ENCODE assay signal across 11 mouse cellular contexts in the genomic region with DNA sequence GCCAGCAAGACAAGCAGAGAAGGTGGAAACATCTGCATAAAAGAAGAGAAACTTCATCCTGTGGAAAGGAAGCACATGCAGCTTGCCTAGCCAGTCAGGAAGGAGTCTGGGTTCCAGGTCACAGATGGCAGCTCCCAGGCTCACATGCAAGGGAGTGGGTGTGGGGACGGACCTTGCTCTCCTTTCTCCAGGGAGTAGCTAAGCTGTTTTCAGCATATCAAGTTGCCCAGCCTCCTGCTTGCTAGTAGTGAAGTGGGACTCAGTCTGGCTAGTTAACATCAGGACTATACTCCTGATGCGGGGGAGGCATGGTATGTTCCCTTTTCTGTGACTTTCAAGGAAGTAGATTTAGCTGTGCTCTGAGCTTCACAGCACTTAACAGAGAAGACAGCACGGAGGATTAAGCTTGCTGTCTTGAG.
A peak's percentile ranks its signal among the peaks of the same experiment; 100 is the strongest.
DNase-seq lines count a peak whose midpoint lies in the region; ATAC-seq and TF ChIP-seq lines count a peak whose summit lies in the region.
"Had no signal": no experiment of that assay in that cellular context is flagged by ENCODE, and none has a peak within 500 bp of the region (broad histone marks: within the 10 kb centered on the region; RNA-seq: fewer than 3 reads in every experiment).

No protein-coding gene starts in this region.

- peak; percentile 78; the same call in 1 of the 2 replicates for ATAC-seq in embryonic facial prominence, embryonic 14.5 days (ENCODE audit: low read depth)
- ATAC-seq in neutrophil, adult 5-6 weeks (ENCODE audit: extremely low read depth, insufficient number of reproducible peaks, low FRiP score, poor library complexity, severe bottlenecking), result 0 out of 2 replicates have a peak, but pooled peaks have one; percentile 36
- no peak for ATAC-seq in forebrain, embryonic 16.5 days
- ATAC-seq: forebrain, embryonic 15.5 days had no signal

- no peak overlapping the region for H3K9ac ChIP-seq in embryonic facial prominence, embryonic 14.5 days (ENCODE audit: low read depth, low read length)
- H3K9ac ChIP-seq in forebrain, embryonic 16.5 days (replicated peaks; ENCODE audit: low read depth, low read length), result no peak overlapping the region
- H3K9ac ChIP-seq: forebrain, embryonic 15.5 days; heart, embryonic 15.5 days had no signal

- no peaks in the 10 kb centered on the region for H3K4me1 ChIP-seq in embryonic facial prominence, embryonic 14.5 days (ENCODE audit: control insufficient read depth, insufficient read depth, low read length)
- H3K4me1 ChIP-seq in forebrain, embryonic 16.5 days (replicated peaks; ENCODE audit: control insufficient read depth, insufficient read depth, low read length), result no peaks in the 10 kb centered on the region
- no peaks in the 10 kb centered on the region for H3K4me1 ChIP-seq in cerebellum, adult 2 months (ENCODE audit: control insufficient read depth, insufficient read depth, low read length)
- H3K4me1 ChIP-seq: forebrain, embryonic 15.5 days; heart, embryonic 15.5 days had no signal

- no peak overlapping the region for H3K4me3 ChIP-seq in embryonic facial prominence, embryonic 14.5 days (ENCODE audit: low read depth, low read length)
- H3K4me3 ChIP-seq in forebrain, embryonic 16.5 days (replicated peaks; ENCODE audit: low read length), result no peak overlapping the region
- H3K4me3 ChIP-seq in cerebellum, adult 2 months (replicated peaks; ENCODE audit: insufficient read depth, low read depth, low read length), result no peak overlapping the region
- H3K4me3 ChIP-seq: forebrain, embryonic 15.5 days; heart, embryonic 15.5 days had no signal

- no peaks in the 10 kb centered on the region for H3K27me3 ChIP-seq in embryonic facial prominence, embryonic 14.5 days (replicated peaks; ENCODE audit: control insufficient read depth, insufficient read depth, low read length)
- H3K27me3 ChIP-seq in forebrain, embryonic 16.5 days (replicated peaks; ENCODE audit: control insufficient read depth, insufficient read depth, low read length), result no peaks in the 10 kb centered on the region
- no peaks in the 10 kb centered on the region for H3K27me3 ChIP-seq in cerebellum, adult 2 months (ENCODE audit: control insufficient read depth, insufficient read depth, low read length)
- H3K27me3 ChIP-seq: forebrain, embryonic 15.5 days; heart, embryonic 15.5 days had no signal

- H3K36me3 ChIP-seq in embryonic facial prominence, embryonic 14.5 days (ENCODE audit: control insufficient read depth, insufficient read depth, low read length), result no peaks in the 10 kb centered on the region
- no peaks in the 10 kb centered on the region for H3K36me3 ChIP-seq in forebrain, embryonic 16.5 days (ENCODE audit: control insufficient read depth, insufficient read depth)
- H3K36me3 ChIP-seq: forebrain, embryonic 15.5 days; heart, embryonic 15.5 days had no signal

- WGBS in embryonic facial prominence, embryonic 14.5 days, result 30% methylated on average over 3 of the region's 3 CpGs
- WGBS in forebrain, embryonic 16.5 days, result 60% methylated on average over 3 of the region's 3 CpGs
- 18% methylated on average over 3 of the region's 3 CpGs for WGBS in cerebellum, adult 2 months

- no peak for TF ChIP-seq CTCF in cerebellum, adult 2 months (IDR thresholded peaks at IDR 0.05; ENCODE audit: borderline replicate concordance, insufficient read depth, low read depth, low read length)

- H3K27ac ChIP-seq in embryonic facial prominence, embryonic 14.5 days (replicated peaks; ENCODE audit: low read depth, low read length), result no peak overlapping the region
- no peak overlapping the region for H3K27ac ChIP-seq in forebrain, embryonic 16.5 days (ENCODE audit: low read length)
- H3K27ac ChIP-seq in cerebellum, adult 2 months (ENCODE audit: insufficient read depth, low read length), result no peak overlapping the region
- H3K27ac ChIP-seq: forebrain, embryonic 15.5 days; heart, embryonic 15.5 days had no signal

- H3K4me2 ChIP-seq in embryonic facial prominence, embryonic 14.5 days (ENCODE audit: low read depth, low read length), result no peak overlapping the region
- no peak overlapping the region for H3K4me2 ChIP-seq in forebrain, embryonic 16.5 days (ENCODE audit: low read length)
- H3K4me2 ChIP-seq: forebrain, embryonic 15.5 days; heart, embryonic 15.5 days had no signal

- H3K9me3 ChIP-seq in embryonic facial prominence, embryonic 14.5 days (ENCODE audit: control insufficient read depth, low read length), result no peaks in the 10 kb centered on the region
- H3K9me3 ChIP-seq in forebrain, embryonic 16.5 days (ENCODE audit: control insufficient read depth, low read length), result no peaks in the 10 kb centered on the region
- H3K9me3 ChIP-seq: forebrain, embryonic 15.5 days; heart, embryonic 15.5 days had no signal

- no peak for TF ChIP-seq POLR2A in cerebellum, adult 2 months (IDR thresholded peaks at IDR 0.05; ENCODE audit: borderline replicate concordance, insufficient read depth, low read length)

- DNase-seq in adrenal gland, postnatal 14 days, result peak; percentile 7
- DNase-seq in adrenal gland, adult 2 months, result no peak
- DNase-seq in layer of hippocampus, adult 11-12 months (ENCODE audit: low spot score), result peak; percentile 23
- no peak for DNase-seq in layer of hippocampus, postnatal 36 days
- peak; percentile 45 for DNase-seq in embryonic facial prominence, embryonic 14.5 days (ENCODE audit: low spot score)
- DNase-seq in cerebellum, adult 2 months, result no peak
- DNase-seq: kidney, adult 8-10 months had no signal

Comparison
In these comparisons a context has a peak if more than half of its experiments do, and no peak if none do; other contexts are left out.
1. DNase-seq: peak in adrenal gland, postnatal 14 days (single experiment), layer of hippocampus, adult 11-12 months (single experiment) and embryonic facial prominence, embryonic 14.5 days (single experiment); none in adrenal gland, adult 2 months (single experiment), layer of hippocampus, postnatal 36 days (0 of 2) and cerebellum, adult 2 months (0 of 2).